Mouse (Mus musculus) olfactory bulb, adult 2 months (tissue): Measurements from ENCODE around the gene Hist1h2bl.

Experiments
- CTCF ChIP-seq: fragments of 200-500 bp; IDR thresholded peaks from 2 replicates; pipeline ENCODE4 v1.5.1; 2012; ENCODE audit warnings: low read depth, mild to moderate bottlenecking, low read length, moderate library complexity; ENCODE audit not compliant: insufficient read depth
- POLR2A ChIP-seq: fragments of 200-500 bp; IDR thresholded peaks from 2 replicates; pipeline ENCODE4 v1.6.1; 2012; ENCODE audit warnings: mild to moderate bottlenecking, low read depth, low read length, moderate library complexity; ENCODE audit not compliant: insufficient read depth

DNA sequence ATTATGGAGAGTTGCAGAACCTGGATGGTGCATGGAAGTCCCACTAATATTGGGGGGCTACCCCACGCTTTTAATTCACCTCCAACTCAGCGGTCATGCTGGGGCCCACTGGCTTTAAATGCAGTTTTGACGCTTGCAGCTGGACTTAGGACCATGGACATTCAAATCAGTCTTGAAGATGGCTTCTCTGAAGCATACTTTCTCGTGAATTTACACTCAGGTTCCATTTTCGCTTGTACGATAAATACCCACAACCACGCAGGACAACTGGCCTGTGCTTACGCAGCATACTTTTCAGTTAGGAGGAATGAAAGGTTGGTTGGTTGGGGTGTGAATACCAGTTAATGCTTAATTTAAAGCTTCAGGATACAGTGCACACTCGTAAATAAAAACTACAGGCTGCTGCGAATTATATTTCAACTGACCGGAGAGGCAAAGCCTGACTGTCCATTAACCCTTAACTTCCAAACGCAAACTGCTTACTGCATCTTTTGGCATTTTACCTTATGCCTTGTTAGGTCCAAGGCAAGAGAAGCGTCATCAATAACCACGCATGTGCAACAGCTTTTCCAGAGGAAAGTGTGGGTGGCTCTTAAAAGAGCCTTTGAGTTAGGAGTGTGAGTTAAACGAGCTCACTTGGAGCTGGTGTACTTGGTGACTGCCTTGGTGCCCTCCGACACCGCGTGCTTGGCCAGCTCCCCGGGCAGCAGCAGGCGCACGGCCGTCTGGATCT, 646 bp downstream of the Hist1h2bl start:
- TF ChIP-seq CTCF: no peak
- TF ChIP-seq POLR2A: no peak
